Mouse (Mus musculus): ENCODE results near the gene 1700012A03Rik.

1700012A03Rik gene

DNA sequence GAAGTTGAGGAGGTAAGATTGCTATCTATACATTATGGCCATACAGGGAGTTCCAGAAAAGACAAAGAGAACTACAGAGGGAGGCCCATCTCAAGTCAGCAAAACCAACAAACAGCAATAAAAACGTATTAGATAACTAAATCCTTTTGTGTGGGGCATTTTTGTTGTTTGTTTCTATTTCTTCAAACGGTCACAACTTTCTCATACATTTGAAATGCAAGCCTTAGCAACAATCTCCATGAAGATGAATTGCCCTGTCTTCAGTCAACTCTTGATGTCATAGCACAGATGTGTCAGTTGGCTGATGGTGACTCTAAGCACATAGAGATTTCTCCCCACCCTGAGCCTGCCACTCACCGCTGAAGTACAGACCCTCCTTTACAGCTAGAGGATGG lies at the start of gene 1700012A03Rik:
Gene 1700012A03Rik, plus strand, starts transcription at position 296 of the 395 bp plus-strand sequence.
- no peak for DNase-seq (ENCODE audit: low spot score)

DNA sequence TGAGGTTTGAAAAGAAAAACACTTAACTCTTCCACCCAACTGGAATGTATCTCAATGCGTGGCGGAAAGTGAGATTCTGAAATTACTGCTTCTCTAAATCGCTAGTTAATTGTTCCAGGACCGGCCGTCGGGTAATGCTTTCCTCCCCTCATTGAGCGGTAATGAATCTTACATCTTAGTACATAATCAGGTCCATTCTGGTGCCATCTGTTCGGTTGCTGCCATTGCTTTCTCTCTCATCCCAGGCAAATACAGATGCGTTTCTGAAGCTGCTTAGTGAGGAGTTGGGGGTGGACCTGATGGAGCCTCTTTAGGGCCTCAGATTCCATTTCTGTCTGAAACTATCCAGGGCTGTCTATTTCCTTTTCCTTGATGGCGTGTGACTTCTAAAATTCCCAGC lies 45.8 kb upstream of the 1700012A03Rik start:
- DNase-seq (ENCODE audit: low spot score) = no peak

- no peak for DNase-seq (ENCODE audit: low spot score)
Measured at GRCm38 (mm10) chr6:32005914-32006313, 44.1 kb upstream of the 1700012A03Rik start.

GRCm38 (mm10) chr6:32006382-32006781 lies 43.7 kb upstream of the 1700012A03Rik start:
- no peak for DNase-seq (ENCODE audit: low spot score)

GRCm38 (mm10) chr6:32007336-32007735 lies 42.7 kb upstream of the 1700012A03Rik start:
- DNase-seq (ENCODE audit: low spot score) = no peak

DNA sequence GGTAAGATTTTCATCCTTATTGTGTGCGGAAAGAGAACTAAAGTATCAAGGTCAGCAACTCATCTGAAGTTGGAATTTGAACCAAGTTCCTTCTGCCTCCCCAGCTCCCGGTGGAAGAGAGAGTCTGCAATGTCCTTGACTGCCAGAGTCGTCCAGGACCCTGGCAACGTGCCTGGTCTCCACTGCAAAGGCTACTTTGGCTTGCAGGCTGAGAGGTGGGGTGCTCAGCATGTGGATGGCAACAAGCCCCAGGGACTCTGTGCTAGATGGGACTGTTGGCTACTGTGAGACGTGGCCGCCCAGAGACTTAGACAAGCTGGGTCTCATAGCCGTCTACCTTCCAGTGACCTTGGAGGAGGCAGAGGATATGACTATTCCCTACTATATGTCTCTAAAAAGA lies 33.2 kb upstream of the 1700012A03Rik start:
- DNase-seq (ENCODE audit: low spot score) = no peak

DNA sequence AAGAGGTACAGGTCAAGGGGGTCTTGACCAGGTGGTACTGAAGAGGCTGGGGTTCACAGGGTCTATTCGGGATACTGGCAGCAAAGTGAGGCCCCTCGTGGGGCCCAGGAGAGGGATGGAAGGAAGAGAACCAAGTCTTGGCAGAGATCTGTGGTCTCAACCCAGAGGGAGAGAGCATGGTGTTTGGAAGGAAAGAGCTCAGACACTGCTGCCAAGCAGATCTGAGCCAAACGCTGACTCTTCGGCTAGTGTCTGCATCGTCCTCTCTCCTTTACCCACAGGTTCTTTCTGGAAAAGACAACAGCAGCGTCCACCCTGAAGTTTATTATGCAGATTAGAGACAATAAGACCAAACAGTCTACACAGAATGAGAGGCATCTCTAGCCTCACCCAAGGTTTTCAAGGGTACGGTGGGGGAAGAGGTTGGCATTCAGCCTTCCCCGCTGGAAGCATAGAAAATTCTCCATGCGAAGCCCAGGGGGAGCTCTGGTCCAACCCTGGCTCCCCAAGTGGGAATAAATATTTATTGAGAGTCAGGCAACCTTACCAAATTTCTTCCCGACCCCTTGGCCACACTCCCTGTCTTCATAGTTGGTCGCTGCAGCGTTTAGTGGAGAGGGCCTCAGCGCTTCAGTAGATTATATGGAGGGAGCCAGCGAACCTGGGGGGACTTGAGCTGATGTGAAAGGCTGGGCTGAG lies 32.5 kb upstream of the 1700012A03Rik start:
- DNase-seq (ENCODE audit: low spot score) = no peak

DNA sequence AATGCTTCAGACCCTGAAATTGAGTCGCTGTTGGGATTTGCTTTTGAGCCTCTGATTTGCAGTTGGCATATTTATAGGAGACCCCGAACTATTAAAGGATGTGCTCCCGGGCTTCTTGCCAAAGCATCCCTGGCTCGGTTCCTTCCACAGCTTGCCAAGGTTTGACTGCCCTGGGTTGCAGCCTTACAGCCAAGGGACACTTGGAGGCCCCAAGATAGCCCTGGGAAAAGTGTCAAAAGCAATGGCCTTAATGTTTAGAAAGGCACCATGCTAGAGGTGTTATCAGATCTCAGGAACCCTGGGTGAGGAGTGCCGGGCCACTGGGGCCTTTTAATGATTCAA lies 32.0 kb upstream of the 1700012A03Rik start:
- DNase-seq (ENCODE audit: low spot score) = no peak

- no peak for DNase-seq (ENCODE audit: low spot score)
Measured at GRCm38 (mm10) chr6:32021853-32022536, 28.1 kb upstream of the 1700012A03Rik start.

DNA sequence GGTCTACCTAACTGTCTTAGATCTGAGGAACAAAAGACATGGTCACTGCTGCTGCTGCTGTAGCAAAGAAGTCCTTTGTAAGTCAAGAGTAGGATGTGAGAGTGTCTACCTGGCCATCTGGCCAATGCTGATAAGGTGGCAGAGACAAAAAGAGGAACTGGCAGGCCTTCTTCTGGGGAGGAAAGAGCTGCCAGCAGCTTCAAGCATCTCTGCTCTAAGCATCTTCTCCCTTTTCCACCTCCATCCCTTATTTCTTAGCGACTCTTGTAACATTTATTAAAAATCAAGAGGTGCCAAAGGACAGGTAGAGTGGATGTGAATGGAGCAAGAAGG lies 27.5 kb upstream of the 1700012A03Rik start:
- DNase-seq (ENCODE audit: low spot score) = no peak

GRCm38 (mm10) chr6:32028228-32029009 lies 21.6 kb upstream of the 1700012A03Rik start:
- DNase-seq (ENCODE audit: low spot score) = no peak

- no peak for DNase-seq (ENCODE audit: low spot score)
Measured at GRCm38 (mm10) chr6:32034226-32034625, 15.8 kb upstream of the 1700012A03Rik start.

GRCm38 (mm10) chr6:32045344-32045743 lies 4.7 kb upstream of the 1700012A03Rik start:
- no peak for DNase-seq (ENCODE audit: low spot score)

DNA sequence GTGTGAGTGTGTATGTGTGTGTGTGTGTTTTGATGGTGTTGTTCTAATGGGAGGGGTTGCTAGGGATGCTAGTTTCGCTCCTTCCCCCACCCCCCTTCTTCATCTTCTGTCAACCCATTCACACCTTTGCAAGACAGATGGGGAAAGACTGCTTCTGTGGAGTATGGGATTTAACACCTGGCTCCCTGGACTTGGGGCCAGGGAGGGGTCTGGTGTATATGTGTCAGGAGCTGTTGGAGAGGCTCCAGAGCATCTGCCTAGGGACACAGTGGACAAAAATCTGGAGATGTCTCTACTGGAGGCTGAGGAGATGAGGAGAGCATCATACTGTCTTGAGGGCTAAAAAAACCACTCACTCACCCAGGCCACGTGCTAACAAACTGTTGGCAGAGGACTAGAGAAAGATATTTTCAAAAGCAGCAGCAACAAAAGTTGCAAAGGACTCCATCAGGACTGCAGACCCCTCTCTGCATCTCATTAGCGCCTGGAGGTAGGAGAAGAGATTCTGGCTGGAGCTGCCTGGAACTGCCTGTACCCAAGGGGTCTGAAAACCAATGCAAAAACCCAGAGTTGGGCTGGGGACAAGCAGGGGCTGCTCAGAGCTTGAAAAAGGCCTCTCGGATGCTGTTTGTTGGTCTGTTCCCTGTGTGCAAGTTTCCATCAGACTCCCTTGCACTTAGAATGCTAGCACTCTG lies 643 bp upstream of the 1700012A03Rik start:
- no peak for DNase-seq (ENCODE audit: low spot score)

GRCm38 (mm10) chr6:32052135-32052915 lies 2.3 kb downstream of the 1700012A03Rik start:
- DNase-seq (ENCODE audit: low spot score) = no peak

DNA sequence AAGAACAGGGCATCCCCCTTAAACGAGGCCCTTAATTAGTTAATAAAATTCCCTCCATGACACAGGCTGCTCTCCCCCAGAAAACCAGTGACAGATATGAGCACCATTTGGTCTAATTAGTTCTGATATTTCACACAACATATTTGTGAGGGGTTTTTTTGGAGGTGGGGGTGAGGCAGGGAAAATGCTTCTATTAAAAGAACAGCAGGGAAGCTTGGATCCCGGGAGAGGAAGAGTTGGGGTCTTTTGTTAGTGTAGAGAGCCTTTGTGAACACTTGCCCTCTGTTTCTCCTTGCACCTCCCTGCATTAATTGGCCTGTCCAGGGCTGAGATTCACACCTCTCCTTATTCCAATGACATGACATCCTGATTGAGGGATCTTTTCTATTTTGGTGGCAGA lies 6.5 kb downstream of the 1700012A03Rik start:
- no peak for DNase-seq (ENCODE audit: low spot score)

DNA sequence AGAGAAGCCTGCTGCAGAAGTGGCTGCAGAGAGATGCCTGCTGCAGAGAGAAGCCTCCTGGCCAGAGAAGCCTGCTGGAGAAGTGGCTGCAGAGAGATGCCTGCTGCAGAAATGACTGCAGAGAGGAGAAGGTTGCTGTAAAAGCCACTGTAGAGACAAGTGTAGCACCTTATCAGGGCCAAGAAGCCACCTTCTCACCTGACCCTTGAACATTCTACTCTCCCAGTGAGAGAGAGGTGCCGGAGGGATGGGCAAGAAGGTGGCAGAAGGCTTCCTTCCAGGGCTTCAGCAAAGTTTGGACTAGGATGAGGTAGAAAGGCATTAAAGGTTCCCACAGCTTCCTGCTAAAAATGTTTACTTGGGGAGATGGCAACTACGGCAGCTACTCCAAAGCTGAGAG lies 8.5 kb downstream of the 1700012A03Rik start:
- no peak for DNase-seq (ENCODE audit: low spot score)

- no peak for DNase-seq (ENCODE audit: low spot score)
Measured at GRCm38 (mm10) chr6:32060641-32061040, 10.6 kb downstream of the 1700012A03Rik start.

GRCm38 (mm10) chr6:32061266-32061665 lies 11.2 kb downstream of the 1700012A03Rik start:
- DNase-seq (ENCODE audit: low spot score) = no peak

- DNase-seq (ENCODE audit: low spot score) = no peak
Measured at GRCm38 (mm10) chr6:32065789-32066510, 15.9 kb downstream of the 1700012A03Rik start.

GRCm38 (mm10) chr6:32072161-32072560 lies 22.1 kb downstream of the 1700012A03Rik start:
- no peak for DNase-seq (ENCODE audit: low spot score)
